Mouse (Mus musculus) MEL (cell line): ENCODE data around the gene Ube2e3. TPM values are rescaled to one million over a fixed set of nuclear protein-coding genes. Genes with fewer than 3 reads are reported as not detected.

Experiments
- DNase-seq: peaks from one replicate; pipeline ENCODE4 v3.0.0; 2011; ENCODE audit warnings: low read depth, low spot score
- H3K27ac ChIP-seq: 2 replicates; pipeline ENCODE4 v1.5.1; 2012; ENCODE audit warnings: low read depth, mild to moderate bottlenecking, control low read depth, low read length, moderate library complexity; ENCODE audit not compliant: control insufficient read depth
- H3K27me3 ChIP-seq, 2 experiments: fragments of 150-350 bp in 1 of 2; sonication (generic) in 1 of 2; 2 replicates each; pipeline ENCODE4 v1.6.1; 2012; ENCODE audit warnings: low read length in 2 of 2, mild to moderate bottlenecking in 2 of 2, improper control_type of control experiment in 1 of 2, moderate library complexity in 1 of 2; ENCODE audit not compliant: insufficient read depth in 2 of 2, control insufficient read depth in 1 of 2
- H3K36me3 ChIP-seq, 2 experiments: 2 replicates each; pipeline ENCODE4 v1.6.1; 2012 to 2014; ENCODE audit warnings: low read length in 2 of 2, improper control_type of control experiment in 1 of 2, inconsistent platforms in 1 of 2, mild to moderate bottlenecking in 1 of 2; ENCODE audit not compliant: insufficient read depth in 2 of 2, control insufficient read depth in 1 of 2
- H3K4me1 ChIP-seq, 2 experiments: fragments of 150-350 bp in 1 of 2; sonication (generic) in 1 of 2; 2 replicates each; pipeline ENCODE4 v1.6.1; 2012; ENCODE audit warnings: low read length in 2 of 2, improper control_type of control experiment in 1 of 2, mild to moderate bottlenecking in 1 of 2; ENCODE audit not compliant: insufficient read depth in 2 of 2, control insufficient read depth in 1 of 2
- H3K4me3 ChIP-seq, 2 experiments: fragments of 150-350 bp in 1 of 2; sonication (generic) in 1 of 2; 2 replicates each; pipeline ENCODE4 v1.5.1; 2012; ENCODE audit warnings: low read depth in 2 of 2, low read length in 2 of 2, mild to moderate bottlenecking in 2 of 2, moderate library complexity in 2 of 2, control low read depth in 1 of 2, improper control_type of control experiment in 1 of 2; ENCODE audit not compliant: control insufficient read depth in 1 of 2, insufficient read depth in 1 of 2
- H3K79me2 ChIP-seq: 2 replicates; pipeline ENCODE4 v1.6.1; 2012; ENCODE audit warnings: mild to moderate bottlenecking, low read length, moderate library complexity; ENCODE audit not compliant: control insufficient read depth, poor library complexity, insufficient read depth
- H3K9ac ChIP-seq: 2 replicates; pipeline ENCODE4 v1.6.1; 2012; ENCODE audit warnings: low read depth, mild to moderate bottlenecking, control low read depth, low read length, moderate library complexity; ENCODE audit not compliant: control insufficient read depth, poor library complexity, severe bottlenecking
- H3K9me3 ChIP-seq: fragments of 150-350 bp; sonication (generic); replicated peaks from 2 replicates; pipeline ENCODE4 v1.6.1; 2012; ENCODE audit warnings: mild to moderate bottlenecking, low read length, improper control_type of control experiment, moderate library complexity; ENCODE audit not compliant: insufficient read depth
- BHLHE40 ChIP-seq: IDR thresholded peaks from 2 replicates; pipeline ENCODE4 v1.6.1; 2012; ENCODE audit warnings: low read depth, mild to moderate bottlenecking, inconsistent platforms, low read length, improper control_type of control experiment, borderline replicate concordance
- CHD2 ChIP-seq: IDR thresholded peaks from 2 replicates; pipeline ENCODE4 v1.6.1; 2011; ENCODE audit warnings: low read length, improper control_type of control experiment
- CTCF ChIP-seq, 3 experiments: IDR thresholded peaks in 2 of 3; conservative IDR thresholded peaks in 1 of 3; 2 replicates each; pipeline ENCODE4 v1.5.1; 2011 to 2012; ENCODE audit warnings: low read length in 3 of 3, low read depth in 2 of 3, mild to moderate bottlenecking in 2 of 3, improper control_type of control experiment in 1 of 3, inconsistent platforms in 1 of 3, mixed read lengths in 1 of 3, moderate library complexity in 1 of 3; ENCODE audit not compliant: control insufficient read depth in 1 of 3, insufficient read depth in 1 of 3, poor library complexity in 1 of 3, severe bottlenecking in 1 of 3
- ELF1 ChIP-seq: IDR thresholded peaks from 2 replicates; pipeline ENCODE4 v1.6.1; 2014; ENCODE audit warnings: low read depth, mild to moderate bottlenecking, inconsistent platforms, low read length, improper control_type of control experiment, moderate library complexity
- EP300 ChIP-seq, 2 experiments: IDR thresholded peaks; 2 replicates each; pipeline ENCODE4 v1.6.1; 2011; ENCODE audit warnings: improper control_type of control experiment in 2 of 2, low read length in 2 of 2, low read depth in 1 of 2, mild to moderate bottlenecking in 1 of 2
- ETS1 ChIP-seq: IDR thresholded peaks from 2 replicates; pipeline ENCODE4 v1.6.1; 2012; ENCODE audit warnings: low read depth, mild to moderate bottlenecking, inconsistent platforms, low read length, improper control_type of control experiment, moderate library complexity
- GABPA ChIP-seq: IDR thresholded peaks from 2 replicates; pipeline ENCODE4 v1.6.1; 2012; ENCODE audit warnings: low read depth, mild to moderate bottlenecking, inconsistent platforms, low read length, improper control_type of control experiment, moderate library complexity
- GATA1 ChIP-seq: IDR thresholded peaks from 2 replicates; pipeline ENCODE4 v1.6.1; 2011; ENCODE audit warnings: low read depth, low read length, improper control_type of control experiment
- HCFC1 ChIP-seq: IDR thresholded peaks from 2 replicates; pipeline ENCODE4 v1.6.1; 2012; ENCODE audit warnings: low read depth, mild to moderate bottlenecking, inconsistent platforms, low read length, improper control_type of control experiment, moderate library complexity
- KAT2A ChIP-seq: conservative IDR thresholded peaks from 2 replicates; pipeline ENCODE4 v1.6.1; 2012; ENCODE audit warnings: low read depth, low read length, improper control_type of control experiment, inconsistent platforms
- MAX ChIP-seq: IDR thresholded peaks from 2 replicates; pipeline ENCODE4 v1.6.1; 2011; ENCODE audit warnings: low read length, improper control_type of control experiment
- MAZ ChIP-seq: IDR thresholded peaks from 2 replicates; pipeline ENCODE4 v1.6.1; 2012; ENCODE audit warnings: low read depth, mild to moderate bottlenecking, inconsistent platforms, low read length, improper control_type of control experiment
- MXI1 ChIP-seq: IDR thresholded peaks from 2 replicates; pipeline ENCODE4 v1.6.1; 2011; ENCODE audit warnings: mild to moderate bottlenecking, low read depth, low read length, improper control_type of control experiment
- MYB ChIP-seq: IDR thresholded peaks from 2 replicates; pipeline ENCODE4 v1.6.1; 2011; ENCODE audit warnings: mild to moderate bottlenecking, low read depth, low read length, improper control_type of control experiment
- MYC ChIP-seq: IDR thresholded peaks from 2 replicates; pipeline ENCODE4 v1.6.1; 2011; ENCODE audit warnings: low read depth, mild to moderate bottlenecking, low read length, improper control_type of control experiment, moderate library complexity
- NELFE ChIP-seq: IDR thresholded peaks from 2 replicates; pipeline ENCODE4 v1.6.1; 2011; ENCODE audit warnings: low read depth, low read length, improper control_type of control experiment
- NRF1 ChIP-seq: IDR thresholded peaks from 2 replicates; pipeline ENCODE4 v1.6.1; 2014; ENCODE audit warnings: low read depth, mild to moderate bottlenecking, inconsistent platforms, low read length, improper control_type of control experiment, moderate library complexity; ENCODE audit not compliant: poor library complexity, insufficient read depth, severe bottlenecking
- POLR2A ChIP-seq, 2 experiments: IDR thresholded peaks; 2 replicates each; pipeline ENCODE4 v1.6.1; 2011 to 2012; ENCODE audit warnings: low read length in 2 of 2, mild to moderate bottlenecking in 2 of 2, control low read depth in 1 of 2, improper control_type of control experiment in 1 of 2, low read depth in 1 of 2, moderate library complexity in 1 of 2; ENCODE audit not compliant: control insufficient read depth in 1 of 2, insufficient read depth in 1 of 2, poor library complexity in 1 of 2
- RCOR1 ChIP-seq: IDR thresholded peaks from 2 replicates; pipeline ENCODE4 v1.6.1; 2012; ENCODE audit warnings: low read depth, mild to moderate bottlenecking, inconsistent platforms, low read length, improper control_type of control experiment
- SIN3A ChIP-seq: IDR thresholded peaks from 2 replicates; pipeline ENCODE4 v1.6.1; 2012; ENCODE audit warnings: low read length, improper control_type of control experiment, inconsistent platforms
- SMC3 ChIP-seq: IDR thresholded peaks from 2 replicates; pipeline ENCODE4 v1.6.1; 2011; ENCODE audit warnings: low read depth, low read length, improper control_type of control experiment
- UBTF ChIP-seq: IDR thresholded peaks from 2 replicates; pipeline ENCODE4 v1.6.1; 2012; ENCODE audit warnings: low read depth, mild to moderate bottlenecking, inconsistent platforms, low read length, improper control_type of control experiment, moderate library complexity, borderline replicate concordance; ENCODE audit not compliant: insufficient read depth
- USF2 ChIP-seq, 2 experiments: IDR thresholded peaks; 2 replicates each; pipeline ENCODE4 v1.6.1; 2011 to 2012; ENCODE audit warnings: improper control_type of control experiment in 2 of 2, low read length in 2 of 2, borderline replicate concordance in 1 of 2, inconsistent platforms in 1 of 2, low read depth in 1 of 2, mild to moderate bottlenecking in 1 of 2; ENCODE audit not compliant: insufficient read depth in 1 of 2
- ZC3H11A ChIP-seq: IDR thresholded peaks from 2 replicates; pipeline ENCODE4 v1.6.1; 2012; ENCODE audit warnings: low read depth, mild to moderate bottlenecking, inconsistent platforms, low read length, improper control_type of control experiment
- ZNF384 ChIP-seq: IDR thresholded peaks from 2 replicates; pipeline ENCODE4 v1.6.1; 2012; ENCODE audit warnings: low read depth, mild to moderate bottlenecking, inconsistent platforms, low read length, improper control_type of control experiment
- polyA plus RNA-seq, 2 experiments: library from polyadenylated mRNA; stranded (reverse) in 1 of 2; unstranded in 1 of 2; fragments of >175 nt in 1 of 2; fragments of >200 nt in 1 of 2; gene quantifications; 2 replicates each; pipeline versions ENCODE4 v1.2.1 to v1.2.4; 2012; ENCODE audit warnings: low replicate concordance in 2 of 2, low read depth in 1 of 2; ENCODE audit not compliant: insufficient read length in 2 of 2, insufficient read depth in 1 of 2, missing spikeins in 1 of 2
- total RNA-seq: library from RNA; depleted of rRNA; stranded (reverse); fragments of 300-350 nt; gene quantifications from 2 replicates; pipeline ENCODE4 v1.2.3, GENCODE M21; 2012

Gene Ube2e3
- total and polyA plus RNA-seq, 3 experiments = 41.9 to 160 (median 99.4) TPM

- no peak for DNase-seq
- no peak overlapping the region for H3K4me3 ChIP-seq
- no peaks in the 10 kb centered on the region for H3K9me3 ChIP-seq
- H3K79me2 ChIP-seq = peaks cover 53% of the 10 kb centered on the region
- H3K36me3 ChIP-seq = peaks cover 6 to 35% of the 10 kb centered on the region in 2 experiments
- TF ChIP-seq UBTF = no peak
- no peak for TF ChIP-seq ZC3H11A
- no peak for TF ChIP-seq CTCF (IDR thresholded peaks at IDR 0.05 in 2 of 3, conservative IDR thresholded peaks at IDR 0.05 in 1 of 3; ENCODE audit: control insufficient read depth in 1 of 3, insufficient read depth in 1 of 3, low read depth in 2 of 3, low read length in 3 of 3, poor library complexity in 1 of 3, severe bottlenecking in 1 of 3)
- TF ChIP-seq MXI1 = no peak
- TF ChIP-seq SIN3A = no peak
- TF ChIP-seq ZNF384 = no peak
- no peak for TF ChIP-seq NRF1
- TF ChIP-seq POLR2A (IDR thresholded peaks at IDR 0.05; ENCODE audit: control insufficient read depth in 1 of 2, insufficient read depth in 1 of 2, low read depth in 1 of 2, low read length in 2 of 2, poor library complexity in 1 of 2) = no peak
- no peak for TF ChIP-seq MAX
- TF ChIP-seq HCFC1 = no peak
- TF ChIP-seq, all 39 proteins: peak for 0
- Histone ChIP-seq H3K4me1 (peaks cover 11 to 17% of the 10 kb centered on the region in 2 experiments; a peak in 3 of 4 replicates), H3K9ac (no peak overlapping the region), H3K27me3 (no peaks in the 10 kb centered on the region), H3K27ac (no peak overlapping the region)
Observed at GRCm38 (mm10) chr2:78882068-78882467, 14.1 kb downstream of the Ube2e3 start.

- H3K36me3 ChIP-seq = peaks cover 6 to 31% of the 10 kb centered on the region in 2 experiments
- TF ChIP-seq MYB (no peak), GATA1 (no peak), KAT2A (no peak), NELFE (no peak), BHLHE40 (no peak), CHD2 (no peak), UBTF (no peak), MAZ (no peak), NRF1 (no peak), EP300 (IDR thresholded peaks at IDR 0.05; ENCODE audit: low read depth in 1 of 2, low read length in 2 of 2) (no peak), ELF1 (no peak), ETS1 (no peak), USF2 (IDR thresholded peaks at IDR 0.05; ENCODE audit: borderline replicate concordance in 1 of 2, insufficient read depth in 1 of 2, low read depth in 1 of 2, low read length in 2 of 2) (no peak), SMC3 (no peak), GABPA (no peak), MYC (no peak), RCOR1 (no peak)
- DNase-seq = no peak
- peaks cover 11 to 20% of the 10 kb centered on the region in 2 experiments; a peak in 3 of 4 replicates for H3K4me1 ChIP-seq
- no peak overlapping the region for H3K4me3 ChIP-seq
- H3K79me2 ChIP-seq = peaks cover 52% of the 10 kb centered on the region
- no peaks in the 10 kb centered on the region for H3K27me3 ChIP-seq
- H3K27ac ChIP-seq = no peak overlapping the region
- no peaks in the 10 kb centered on the region for H3K9me3 ChIP-seq
- H3K9ac ChIP-seq = no peak overlapping the region
Observed at GRCm38 (mm10) chr2:78882743-78883433, 15.0 kb downstream of the Ube2e3 start.
